Mouse (Mus musculus) MEL (cell line): ENCODE measurements around the gene Asah2. TPM values are rescaled to one million over a fixed set of nuclear protein-coding genes. Genes with fewer than 3 reads are reported as not detected.

Experiments
- DNase-seq: peaks from one replicate; pipeline ENCODE4 v3.0.0; 2011; ENCODE audit warnings: low read depth, low spot score
- H3K27ac ChIP-seq: 2 replicates; pipeline ENCODE4 v1.5.1; 2012; ENCODE audit warnings: low read depth, mild to moderate bottlenecking, control low read depth, low read length, moderate library complexity; ENCODE audit not compliant: control insufficient read depth
- H3K27me3 ChIP-seq, 2 experiments: fragments of 150-350 bp in 1 of 2; sonication (generic) in 1 of 2; 2 replicates each; pipeline ENCODE4 v1.6.1; 2012; ENCODE audit warnings: low read length in 2 of 2, mild to moderate bottlenecking in 2 of 2, improper control_type of control experiment in 1 of 2, moderate library complexity in 1 of 2; ENCODE audit not compliant: insufficient read depth in 2 of 2, control insufficient read depth in 1 of 2
- H3K36me3 ChIP-seq, 2 experiments: 2 replicates each; pipeline ENCODE4 v1.6.1; 2012 to 2014; ENCODE audit warnings: low read length in 2 of 2, improper control_type of control experiment in 1 of 2, inconsistent platforms in 1 of 2, mild to moderate bottlenecking in 1 of 2; ENCODE audit not compliant: insufficient read depth in 2 of 2, control insufficient read depth in 1 of 2
- H3K4me1 ChIP-seq, 2 experiments: fragments of 150-350 bp in 1 of 2; sonication (generic) in 1 of 2; 2 replicates each; pipeline ENCODE4 v1.6.1; 2012; ENCODE audit warnings: low read length in 2 of 2, improper control_type of control experiment in 1 of 2, mild to moderate bottlenecking in 1 of 2; ENCODE audit not compliant: insufficient read depth in 2 of 2, control insufficient read depth in 1 of 2
- H3K4me3 ChIP-seq, 2 experiments: fragments of 150-350 bp in 1 of 2; sonication (generic) in 1 of 2; 2 replicates each; pipeline ENCODE4 v1.5.1; 2012; ENCODE audit warnings: low read depth in 2 of 2, low read length in 2 of 2, mild to moderate bottlenecking in 2 of 2, moderate library complexity in 2 of 2, control low read depth in 1 of 2, improper control_type of control experiment in 1 of 2; ENCODE audit not compliant: control insufficient read depth in 1 of 2, insufficient read depth in 1 of 2
- H3K79me2 ChIP-seq: 2 replicates; pipeline ENCODE4 v1.6.1; 2012; ENCODE audit warnings: mild to moderate bottlenecking, low read length, moderate library complexity; ENCODE audit not compliant: control insufficient read depth, poor library complexity, insufficient read depth
- H3K9ac ChIP-seq: 2 replicates; pipeline ENCODE4 v1.6.1; 2012; ENCODE audit warnings: low read depth, mild to moderate bottlenecking, control low read depth, low read length, moderate library complexity; ENCODE audit not compliant: control insufficient read depth, poor library complexity, severe bottlenecking
- H3K9me3 ChIP-seq: fragments of 150-350 bp; sonication (generic); replicated peaks from 2 replicates; pipeline ENCODE4 v1.6.1; 2012; ENCODE audit warnings: mild to moderate bottlenecking, low read length, improper control_type of control experiment, moderate library complexity; ENCODE audit not compliant: insufficient read depth
- BHLHE40 ChIP-seq: IDR thresholded peaks from 2 replicates; pipeline ENCODE4 v1.6.1; 2012; ENCODE audit warnings: low read depth, mild to moderate bottlenecking, inconsistent platforms, low read length, improper control_type of control experiment, borderline replicate concordance
- CHD1 ChIP-seq: IDR thresholded peaks from 2 replicates; pipeline ENCODE4 v1.6.1; 2012; ENCODE audit warnings: low read depth, mild to moderate bottlenecking, inconsistent platforms, low read length, improper control_type of control experiment
- CHD2 ChIP-seq: IDR thresholded peaks from 2 replicates; pipeline ENCODE4 v1.6.1; 2011; ENCODE audit warnings: low read length, improper control_type of control experiment
- EP300 ChIP-seq, 2 experiments: IDR thresholded peaks; 2 replicates each; pipeline ENCODE4 v1.6.1; 2011; ENCODE audit warnings: improper control_type of control experiment in 2 of 2, low read length in 2 of 2, low read depth in 1 of 2, mild to moderate bottlenecking in 1 of 2
- ETS1 ChIP-seq: IDR thresholded peaks from 2 replicates; pipeline ENCODE4 v1.6.1; 2012; ENCODE audit warnings: low read depth, mild to moderate bottlenecking, inconsistent platforms, low read length, improper control_type of control experiment, moderate library complexity
- GATA1 ChIP-seq: IDR thresholded peaks from 2 replicates; pipeline ENCODE4 v1.6.1; 2011; ENCODE audit warnings: low read depth, low read length, improper control_type of control experiment
- HCFC1 ChIP-seq: IDR thresholded peaks from 2 replicates; pipeline ENCODE4 v1.6.1; 2012; ENCODE audit warnings: low read depth, mild to moderate bottlenecking, inconsistent platforms, low read length, improper control_type of control experiment, moderate library complexity
- KAT2A ChIP-seq: conservative IDR thresholded peaks from 2 replicates; pipeline ENCODE4 v1.6.1; 2012; ENCODE audit warnings: low read depth, low read length, improper control_type of control experiment, inconsistent platforms
- MAX ChIP-seq: IDR thresholded peaks from 2 replicates; pipeline ENCODE4 v1.6.1; 2011; ENCODE audit warnings: low read length, improper control_type of control experiment
- MXI1 ChIP-seq: IDR thresholded peaks from 2 replicates; pipeline ENCODE4 v1.6.1; 2011; ENCODE audit warnings: mild to moderate bottlenecking, low read depth, low read length, improper control_type of control experiment
- MYB ChIP-seq: IDR thresholded peaks from 2 replicates; pipeline ENCODE4 v1.6.1; 2011; ENCODE audit warnings: mild to moderate bottlenecking, low read depth, low read length, improper control_type of control experiment
- MYC ChIP-seq: IDR thresholded peaks from 2 replicates; pipeline ENCODE4 v1.6.1; 2011; ENCODE audit warnings: low read depth, mild to moderate bottlenecking, low read length, improper control_type of control experiment, moderate library complexity
- POLR2AphosphoS2 ChIP-seq: IDR thresholded peaks from 2 replicates; pipeline ENCODE4 v1.6.1; 2011; ENCODE audit warnings: low read length, improper control_type of control experiment
- RCOR1 ChIP-seq: IDR thresholded peaks from 2 replicates; pipeline ENCODE4 v1.6.1; 2012; ENCODE audit warnings: low read depth, mild to moderate bottlenecking, inconsistent platforms, low read length, improper control_type of control experiment
- SMC3 ChIP-seq: IDR thresholded peaks from 2 replicates; pipeline ENCODE4 v1.6.1; 2011; ENCODE audit warnings: low read depth, low read length, improper control_type of control experiment
- TAL1 ChIP-seq: IDR thresholded peaks from 2 replicates; pipeline ENCODE4 v1.6.1; 2012; ENCODE audit warnings: mild to moderate bottlenecking, inconsistent platforms, low read length, moderate library complexity, mixed read lengths
- TCF12 ChIP-seq: IDR thresholded peaks from 2 replicates; pipeline ENCODE4 v1.6.1; 2014; ENCODE audit warnings: low read depth, mild to moderate bottlenecking, inconsistent platforms, low read length, improper control_type of control experiment, moderate library complexity
- UBTF ChIP-seq: IDR thresholded peaks from 2 replicates; pipeline ENCODE4 v1.6.1; 2012; ENCODE audit warnings: low read depth, mild to moderate bottlenecking, inconsistent platforms, low read length, improper control_type of control experiment, moderate library complexity, borderline replicate concordance; ENCODE audit not compliant: insufficient read depth
- USF1 ChIP-seq: IDR thresholded peaks from 2 replicates; pipeline ENCODE4 v1.6.1; 2014; ENCODE audit warnings: low read depth, mild to moderate bottlenecking, inconsistent platforms, low read length, improper control_type of control experiment, moderate library complexity
- ZC3H11A ChIP-seq: IDR thresholded peaks from 2 replicates; pipeline ENCODE4 v1.6.1; 2012; ENCODE audit warnings: low read depth, mild to moderate bottlenecking, inconsistent platforms, low read length, improper control_type of control experiment
- ZKSCAN1 ChIP-seq: IDR thresholded peaks from 2 replicates; pipeline ENCODE4 v1.6.1; 2012; ENCODE audit warnings: low read depth, mild to moderate bottlenecking, inconsistent platforms, low read length, improper control_type of control experiment, moderate library complexity
- polyA plus RNA-seq, 2 experiments: library from polyadenylated mRNA; stranded (reverse) in 1 of 2; unstranded in 1 of 2; fragments of >175 nt in 1 of 2; fragments of >200 nt in 1 of 2; gene quantifications; 2 replicates each; pipeline versions ENCODE4 v1.2.1 to v1.2.4; 2012; ENCODE audit warnings: low replicate concordance in 2 of 2, low read depth in 1 of 2; ENCODE audit not compliant: insufficient read length in 2 of 2, insufficient read depth in 1 of 2, missing spikeins in 1 of 2
- total RNA-seq: library from RNA; depleted of rRNA; stranded (reverse); fragments of 300-350 nt; gene quantifications from 2 replicates; pipeline ENCODE4 v1.2.3, GENCODE M21; 2012

The Asah2 gene
- total and polyA plus RNA-seq, 3 experiments: 0.58 to 1.3 TPM; not detected in 1

DNA sequence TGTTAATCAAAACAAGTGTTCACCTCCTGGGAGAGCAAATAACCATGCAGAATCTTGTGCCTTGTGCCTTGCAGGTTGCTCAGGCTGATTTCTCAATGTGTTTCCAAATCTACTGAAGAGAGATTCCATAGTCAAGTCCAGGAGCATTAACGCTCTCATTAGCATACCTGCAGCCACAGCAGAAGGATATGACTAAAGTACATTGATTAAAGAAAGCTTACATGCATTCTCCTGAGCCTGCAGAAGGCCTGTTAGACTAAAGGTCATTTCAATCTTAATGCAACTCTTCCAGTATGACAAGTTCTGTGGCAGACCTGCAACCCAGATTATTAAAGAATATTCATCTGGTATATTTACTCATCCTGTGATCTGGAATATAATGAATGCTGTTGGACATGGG is 46.7 kb downstream of the Asah2 start:
- no peak for TF ChIP-seq CHD2
- TF ChIP-seq SMC3: no peak
- TF ChIP-seq CHD1: no peak
- TF ChIP-seq ETS1: no peak
- TF ChIP-seq MYB: no peak

DNA sequence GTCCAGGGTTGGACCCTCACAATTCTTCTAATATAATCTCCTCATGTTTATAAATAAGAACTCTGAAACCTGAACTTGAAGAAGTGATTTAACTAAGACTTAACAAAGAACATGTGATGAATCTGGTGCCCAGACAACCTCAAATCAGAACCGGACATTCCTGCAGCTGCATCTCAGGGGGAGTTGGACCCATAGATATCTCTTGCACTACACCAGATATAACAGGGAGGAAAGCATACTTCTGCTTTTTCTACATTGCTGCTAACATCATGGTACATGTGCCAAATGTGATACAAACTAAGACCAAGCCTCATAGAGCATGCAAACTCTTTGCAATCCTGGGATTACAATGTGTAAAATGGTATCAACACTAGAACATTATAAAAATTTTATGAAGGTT is 51.8 kb downstream of the Asah2 start:
- TF ChIP-seq HCFC1: no peak
- TF ChIP-seq MYC: peak; percentile 27; the same call in 1 of the 2 replicates
- TF ChIP-seq UBTF: no peak
- TF ChIP-seq MAX: peak; percentile 51; the same call in 1 of the 2 replicates
- TF ChIP-seq EP300 (IDR thresholded peaks at IDR 0.05; ENCODE audit: low read depth in 1 of 2, low read length in 2 of 2): peak; percentile 80 to 81
- no peak for TF ChIP-seq POLR2AphosphoS2
- TF ChIP-seq MXI1: peak; percentile 60; the same call in 1 of the 2 replicates
- TF ChIP-seq GATA1: peak; percentile 70
- peak; percentile 85 for TF ChIP-seq TCF12
- TF ChIP-seq BHLHE40: peak; percentile 70
- TF ChIP-seq ZC3H11A: no peak
- TF ChIP-seq ZKSCAN1: no peak
- TF ChIP-seq USF1: 0 out of 2 replicates have a peak, but pooled peaks have one; percentile 41
- peak; percentile 99 for TF ChIP-seq RCOR1
- TF ChIP-seq TAL1: peak; percentile 51
- TF ChIP-seq KAT2A: no peak
- peak; percentile 57 for TF ChIP-seq ETS1
- no peak for TF ChIP-seq CHD1
- H3K9ac ChIP-seq: no peak overlapping the region
- H3K4me3 ChIP-seq: no peak overlapping the region
- no peaks in the 10 kb centered on the region for H3K79me2 ChIP-seq
- no peak overlapping the region for H3K27ac ChIP-seq
- peak; percentile 71 for DNase-seq
- no peaks in the 10 kb centered on the region for H3K9me3 ChIP-seq
- no peaks in the 10 kb centered on the region for H3K4me1 ChIP-seq
- H3K36me3 ChIP-seq: no peaks in the 10 kb centered on the region; a peak in 1 of 4 replicates
- H3K27me3 ChIP-seq: no peaks in the 10 kb centered on the region; a peak in 1 of 4 replicates

More for the DNA sequence above, 46.7 kb downstream of the Asah2 start:
- no peak overlapping the region for H3K4me3 ChIP-seq
- no peaks in the 10 kb centered on the region for H3K4me1 ChIP-seq
- H3K9me3 ChIP-seq: no peaks in the 10 kb centered on the region
- no peaks in the 10 kb centered on the region; a peak in 1 of 4 replicates for H3K36me3 ChIP-seq
- no peaks in the 10 kb centered on the region for H3K79me2 ChIP-seq
- no peak overlapping the region for H3K27ac ChIP-seq
- no peak for DNase-seq
- no peak overlapping the region for H3K9ac ChIP-seq
- H3K27me3 ChIP-seq: no peaks in the 10 kb centered on the region
